Comparison of ENCODE assay signal across 24 mouse cellular contexts in the genomic region with DNA sequence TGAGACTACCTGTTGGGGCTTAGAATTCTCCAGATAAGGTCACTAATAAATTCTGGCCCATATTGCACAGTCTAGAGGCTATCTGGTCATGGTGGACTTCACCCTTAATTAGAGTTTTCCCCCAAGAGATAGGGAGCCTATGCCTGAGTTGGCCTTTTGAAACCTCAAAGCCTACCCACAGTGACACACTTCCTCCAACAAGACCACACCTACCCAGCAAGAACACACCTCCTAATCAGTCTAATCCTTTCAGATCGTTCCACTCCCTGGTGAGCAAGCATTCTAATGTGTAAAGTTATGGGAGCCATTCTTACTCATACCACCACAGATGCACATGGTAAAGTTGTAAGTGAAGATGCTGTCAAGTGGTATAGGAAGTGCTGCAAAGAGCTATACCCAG. TPM values are rescaled to one million over a fixed set of nuclear protein-coding genes. Genes with fewer than 3 reads are reported as not detected.
DNase-seq lines count a peak whose midpoint lies in the region; ATAC-seq lines count a peak whose summit lies in the region.
"Had no signal": no experiment of that assay in that cellular context is flagged by ENCODE, and none has a peak within 500 bp of the region (broad histone marks: within the 10 kb centered on the region; RNA-seq: fewer than 3 reads in every experiment).

No protein-coding gene starts in this region.

- WGBS in liver, embryonic 13.5 days (ENCODE audit: insufficient replicate concordance): 27% methylated on average over 1 of the region's 1 CpGs

- no peak overlapping the region for H3K4me3 ChIP-seq in liver, embryonic 13.5 days (replicated peaks)
- H3K4me3 ChIP-seq: erythroblast, embryonic 14.5 days; forebrain, embryonic 13.5 days; midbrain, embryonic 12.5 days had no signal

- no peak overlapping the region for H3K9ac ChIP-seq in liver, embryonic 13.5 days
- H3K9ac ChIP-seq: forebrain, embryonic 13.5 days; midbrain, embryonic 12.5 days had no signal

- DNase-seq in 416B (ENCODE audit: low read depth): peak; percentile 77
- peak; percentile 3 for DNase-seq in c-Kit-positive CD71-positive TER-119-positive erythroid progenitor cells, embryonic 14.5 days (ENCODE audit: low spot score)
- no peak for DNase-seq in liver, embryonic 13.5 days
- no peak for DNase-seq in layer of hippocampus, adult 18-20 months (ENCODE audit: low spot score in 2 of 2)
- DNase-seq in retina, postnatal 1 day: no peak
- no peak for DNase-seq in adrenal gland, postnatal 4 days (ENCODE audit: low spot score in 2 of 2)
- DNase-seq: adrenal gland, adult 2 months; cerebellum, adult 11-12 months; cerebellum, adult 9-11 months; gastrocnemius, postnatal 10 days; heart, postnatal 14 days; kidney, adult 9 months; kidney, postnatal 14 days; lung, adult 2 months; lung, postnatal 14 days; thymus, adult 2 months; thymus, postnatal 36 days had no signal

- H3K27me3 ChIP-seq in liver, embryonic 13.5 days: no peaks in the 10 kb centered on the region
- H3K27me3 ChIP-seq: forebrain, embryonic 13.5 days; midbrain, embryonic 12.5 days had no signal

- H3K4me1 ChIP-seq in liver, embryonic 13.5 days (replicated peaks): no peaks in the 10 kb centered on the region

- peaks cover 7% of the 10 kb centered on the region; the same call in 1 of the 2 replicates for H3K36me3 ChIP-seq in liver, embryonic 13.5 days

- H3K9me3 ChIP-seq in liver, embryonic 13.5 days (replicated peaks): no peaks in the 10 kb centered on the region
- H3K9me3 ChIP-seq: forebrain, embryonic 13.5 days; midbrain, embryonic 12.5 days had no signal

- peak; percentile 17 for ATAC-seq in CD4-positive, CD25-positive, alpha-beta regulatory T cell, adult 4 months
- ATAC-seq in liver, embryonic 13.5 days (ENCODE audit: low read depth): peak; percentile 41; the same call in 1 of the 2 replicates
- ATAC-seq: forebrain, embryonic 13.5 days; hindbrain, embryonic 16.5 days; intestine, embryonic 16.5 days had no signal

- no peak overlapping the region for H3K27ac ChIP-seq in liver, embryonic 13.5 days
- H3K27ac ChIP-seq: forebrain, embryonic 13.5 days; midbrain, embryonic 12.5 days had no signal

- H3K4me2 ChIP-seq in liver, embryonic 13.5 days: no peak overlapping the region
- H3K4me2 ChIP-seq: forebrain, embryonic 13.5 days; midbrain, embryonic 12.5 days had no signal

RNA-seq across cellular contexts. Expression of a gene that starts 37.9 kb away (rescaled TPM):
- 10 to 100 TPM; 16.2 to 22.4 TPM for polyA plus RNA-seq in CD4-positive, CD25-positive, alpha-beta regulatory T cell, adult 4 months (2017; shearing (Covaris generic))
- 11.5 and 14.7 TPM in 2 replicates for polyA plus RNA-seq in liver, embryonic 13.5 days (2015; fragmentation: Nextera tagmentation; extraction: Ambion mirVana)
- 10 to 100 TPM; 51.8 to 53.8 TPM for total RNA-seq in layer of hippocampus, adult 18-20 months (2021)
- 10 to 100 TPM; 23.7 to 25.0 TPM for total RNA-seq in adrenal gland, postnatal 4 days (2021)

RNA-seq across cellular contexts. Expression of a gene that starts 38.0 kb away (rescaled TPM):
- 1 to 10 TPM in 1 of 2 experiments, under 1 TPM in 1; 0.46 to 1.4 TPM for polyA plus RNA-seq in CD4-positive, CD25-positive, alpha-beta regulatory T cell, adult 4 months (2017; shearing (Covaris generic))
- polyA plus RNA-seq in liver, embryonic 13.5 days (2015; fragmentation: Nextera tagmentation; extraction: Ambion mirVana): 0.05 TPM in 1 of 2 replicates, not detected in the other
- total RNA-seq in layer of hippocampus, adult 18-20 months (2021): under 1 TPM; 0.12 to 0.43 TPM
- 1 to 10 TPM in 1 of 2 experiments, not detected in 1; 2.6 TPM for total RNA-seq in adrenal gland, postnatal 4 days (2021)
- total RNA-seq: gastrocnemius, postnatal 10 days; heart, postnatal 14 days had no signal
- polyA plus RNA-seq: C2C12; erythroblast, embryonic 14.5 days had no signal

Comparison
In these comparisons a context has a peak if more than half of its experiments do, and no peak if none do; other contexts are left out.
1. DNase-seq: peak in 416B (single experiment) and c-Kit-positive CD71-positive TER-119-positive erythroid progenitor cells, embryonic 14.5 days (single experiment); none in liver, embryonic 13.5 days (single experiment), layer of hippocampus, adult 18-20 months (0 of 2), retina, postnatal 1 day (single experiment) and adrenal gland, postnatal 4 days (0 of 2).